Mouse (Mus musculus) adrenal gland, postnatal 36 days (tissue): Measurements from ENCODE around the gene Pnp. TPM values are rescaled to one million over a fixed set of nuclear protein-coding genes. Genes with fewer than 3 reads are reported as not detected.
"Not testable (repeated sequence)": the region's sequence is repeated elsewhere in the genome, so short reads cannot be mapped to it uniquely, and the experiment has no call there.

Experiments used
- DNase-seq, 2 experiments: peaks; one replicate each; pipeline ENCODE4 v3.0.0; 2021; ENCODE audit warnings: mixed read lengths in 1 of 2
- total RNA-seq, 2 experiments: library from RNA; stranded (reverse); gene quantifications; 2 replicates each; pipeline ENCODE4 v1.2.3; 2021

Gene Pnp
- total RNA-seq, 2 experiments from 2014 or later = 43.1 to 45.2 TPM

DNA sequence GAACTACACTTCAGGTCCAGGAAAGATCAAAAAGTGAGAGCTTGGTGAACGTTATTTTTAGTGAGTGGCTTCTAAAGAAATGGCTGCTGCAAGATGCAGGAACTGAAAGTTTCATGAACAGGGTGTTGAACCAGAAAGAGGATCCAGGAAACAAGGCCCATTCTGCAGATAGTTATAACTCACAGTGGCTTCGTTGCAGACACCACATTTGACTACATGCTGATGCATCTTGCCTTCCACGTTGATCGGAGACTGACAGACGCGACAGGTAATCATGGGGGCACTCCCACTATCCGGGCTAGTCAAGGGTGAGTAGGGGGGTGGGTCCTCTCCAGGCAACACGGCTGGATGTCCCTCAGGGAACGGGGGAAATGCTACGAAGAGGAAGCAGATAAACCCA, 931 bp upstream of the Pnp start:
- DNase-seq = no peak

GRCm38 (mm10) chr14:50930377-50930753, 517 bp upstream of the Pnp start:
- DNase-seq = peak in 1 of 2 experiments; percentile 71

DNA sequence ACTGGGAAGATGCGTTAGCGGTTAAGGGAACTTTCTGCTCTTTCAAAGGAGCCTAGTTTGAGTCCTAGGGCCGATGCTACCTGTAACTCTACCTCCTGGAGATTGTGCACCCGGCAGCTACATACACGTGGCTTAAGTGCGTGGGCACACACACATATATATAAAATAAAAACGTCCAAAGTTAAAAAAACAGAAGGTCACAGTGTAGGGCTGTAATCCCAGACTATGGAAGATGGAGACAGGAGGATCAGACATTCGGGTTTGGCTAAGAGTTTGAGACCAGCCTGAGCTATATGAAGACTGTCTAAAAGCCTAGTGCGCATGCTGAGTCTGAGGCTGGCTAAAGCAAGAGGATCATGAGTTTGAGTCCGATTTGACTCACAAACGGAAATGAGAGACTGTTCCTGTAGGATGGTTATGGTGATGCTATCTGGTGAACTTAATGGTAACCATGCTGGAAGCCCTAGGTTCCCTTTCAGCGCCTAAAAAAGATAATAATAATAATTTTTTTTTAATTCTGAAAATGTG, 675 bp downstream of the Pnp start:
- DNase-seq = no peak

DNA sequence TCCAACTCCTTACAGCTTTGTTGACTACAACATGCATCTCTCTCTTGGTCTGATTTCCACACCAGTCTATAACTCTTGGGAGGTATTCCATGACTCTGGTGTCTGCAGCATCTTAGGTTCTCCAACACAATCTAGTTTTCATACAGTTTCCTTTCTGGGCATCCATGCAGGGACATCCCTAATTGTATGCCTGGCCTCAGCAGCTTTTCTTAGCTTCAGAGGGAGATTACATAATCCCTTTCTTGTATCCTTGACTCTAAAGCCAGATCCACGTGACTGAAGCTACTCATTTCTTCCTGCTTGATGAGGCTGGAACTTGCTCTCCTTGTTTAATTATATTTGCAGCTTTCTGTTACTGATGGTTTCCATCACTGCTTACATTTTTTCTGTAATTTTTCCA, 5.8 kb downstream of the Pnp start:
- DNase-seq = no peak

- no peak for DNase-seq
These were observed 7.4 kb downstream of the Pnp start for GRCm38 (mm10) chr14:50938119-50938908.

GRCm38 (mm10) chr14:50938940-50939339, 8.1 kb downstream of the Pnp start:
- DNase-seq = no peak

DNA sequence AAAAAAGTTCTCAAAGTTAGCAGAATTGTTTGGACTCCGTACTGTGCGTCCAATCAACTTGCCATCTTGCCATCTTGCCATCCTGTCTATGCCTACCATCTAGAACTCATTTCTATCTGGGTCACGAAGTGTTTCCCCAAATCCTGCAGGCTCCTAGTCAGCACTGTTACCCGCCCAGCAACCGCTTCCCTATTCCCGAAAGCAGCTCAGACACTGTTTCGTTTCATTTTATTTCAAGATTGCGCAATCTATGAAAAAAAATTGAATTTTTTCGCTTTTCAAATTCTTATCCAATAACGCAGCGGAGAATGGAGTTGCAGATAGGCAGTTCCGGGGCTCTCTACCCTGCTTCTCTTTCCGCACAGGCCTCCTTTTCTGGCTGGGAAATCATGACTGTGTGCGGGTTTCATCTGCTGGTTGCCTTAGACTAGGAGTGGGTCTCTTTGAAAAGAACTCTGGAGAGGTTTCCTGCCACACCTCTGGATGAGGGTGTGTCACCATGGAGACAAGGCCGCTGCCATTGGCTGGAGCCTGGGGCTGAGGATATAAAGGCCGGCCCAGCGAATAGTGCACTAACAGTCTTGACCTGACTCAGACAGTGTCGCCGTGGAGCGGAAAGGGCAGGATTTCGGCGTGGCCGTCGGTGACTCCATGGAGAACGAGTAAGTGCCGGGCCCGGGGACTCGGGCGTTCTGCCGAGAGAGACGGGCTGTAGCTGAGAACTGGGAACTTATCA, 13.2 kb downstream of the Pnp start, which contains the start of gene Gm49342:
TSS of gene Gm49342 (plus strand) at position 586 of the 736 bp plus-strand sequence.
- DNase-seq = peak; percentile 95 to 98

GRCm38 (mm10) chr14:50944668-50945033, 13.8 kb downstream of the Pnp start:
- not testable (repeated sequence) for DNase-seq

DNA sequence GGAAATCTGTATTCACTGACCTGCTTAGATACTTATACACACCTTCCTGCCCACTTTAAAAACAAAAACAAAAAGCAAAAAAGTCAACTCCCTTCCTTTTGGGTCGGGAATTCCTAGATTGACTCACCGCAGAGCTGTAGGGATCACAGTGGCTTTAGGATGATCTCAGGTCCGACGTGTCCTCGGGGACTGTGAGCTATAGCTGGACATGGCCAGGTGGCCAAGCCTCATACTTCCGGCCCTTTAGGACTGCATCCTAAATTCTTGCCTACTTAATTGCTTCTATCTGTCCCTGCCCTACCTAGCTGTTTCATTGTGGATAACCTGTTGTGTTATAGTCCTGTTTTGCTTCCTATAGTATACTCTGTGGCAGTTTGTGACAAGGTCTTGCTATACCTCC, 14.2 kb downstream of the Pnp start:
- not testable (repeated sequence) for DNase-seq

DNA sequence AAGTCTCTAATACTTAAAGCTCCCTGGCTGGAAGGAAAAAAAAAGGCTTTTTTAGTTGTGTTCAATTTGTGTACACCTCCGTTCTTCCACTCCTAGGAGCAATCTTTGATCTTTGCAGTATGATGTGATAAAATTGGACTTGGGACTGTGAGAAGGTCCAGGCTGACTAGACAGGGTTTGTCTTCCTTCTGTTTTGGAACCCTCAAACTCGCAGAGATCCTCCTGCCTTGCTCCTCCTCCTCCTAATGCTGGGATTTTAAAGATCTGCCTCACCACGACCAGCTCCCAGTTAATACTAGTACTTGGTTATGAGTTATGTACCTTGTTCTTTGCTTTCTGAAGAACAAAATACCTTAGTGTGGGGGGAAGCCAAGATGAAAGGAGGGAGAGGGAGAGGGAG, 14.6 kb downstream of the Pnp start:
- DNase-seq = not testable (repeated sequence)

DNA sequence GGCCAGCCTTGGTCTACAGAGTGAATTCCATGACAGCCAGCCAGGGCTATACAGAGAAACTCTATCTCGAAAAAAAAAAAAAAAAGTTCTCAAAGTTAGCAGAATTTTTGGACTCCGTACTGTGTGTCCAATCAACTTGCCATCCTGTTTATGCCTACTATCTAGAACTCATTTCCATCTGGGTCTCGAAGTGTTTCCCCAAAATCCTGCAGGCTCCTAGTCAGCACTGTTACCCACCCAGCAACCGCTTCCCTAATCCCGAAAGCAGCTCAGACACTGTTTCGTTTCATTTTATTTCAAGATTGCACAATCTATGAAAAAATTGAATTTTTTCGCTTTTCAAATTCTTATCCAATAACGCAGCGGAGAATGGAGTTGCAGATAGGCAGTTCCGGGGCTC, 24.6 kb downstream of the Pnp start:
- no peak for DNase-seq

DNA sequence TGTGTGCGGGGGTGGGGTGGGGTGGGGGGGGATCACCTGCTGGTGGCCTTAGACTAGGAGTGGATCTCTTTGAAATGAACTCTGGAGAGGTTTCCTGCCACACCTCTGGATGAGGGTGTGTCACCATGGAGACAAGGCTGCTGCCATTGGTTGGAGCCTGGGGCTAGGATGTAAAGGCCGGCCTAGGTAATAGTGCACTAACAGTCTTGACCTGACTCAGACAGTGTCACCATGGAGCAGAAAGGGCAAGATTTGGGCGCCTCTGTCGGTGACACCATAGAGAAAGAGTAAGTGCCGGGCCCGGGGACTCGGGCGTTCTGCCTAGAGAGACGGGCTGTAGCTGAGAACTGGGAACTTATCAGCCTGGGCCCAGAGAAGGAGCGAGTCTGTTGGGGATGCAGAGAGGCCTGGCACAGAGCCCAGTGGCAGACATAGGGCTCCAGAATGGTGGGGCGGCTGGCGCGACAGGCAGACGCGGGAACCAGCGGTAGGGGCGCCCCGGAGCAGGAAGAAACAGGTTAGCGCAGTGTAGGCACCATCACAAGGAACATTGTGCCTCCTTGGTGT, 25.1 kb downstream of the Pnp start, which contains the start of gene Pnp2:
TSS of gene Pnp2 (plus strand) at position 51 of the 567 bp plus-strand sequence.
- DNase-seq = peak; percentile 48 to 62

DNA sequence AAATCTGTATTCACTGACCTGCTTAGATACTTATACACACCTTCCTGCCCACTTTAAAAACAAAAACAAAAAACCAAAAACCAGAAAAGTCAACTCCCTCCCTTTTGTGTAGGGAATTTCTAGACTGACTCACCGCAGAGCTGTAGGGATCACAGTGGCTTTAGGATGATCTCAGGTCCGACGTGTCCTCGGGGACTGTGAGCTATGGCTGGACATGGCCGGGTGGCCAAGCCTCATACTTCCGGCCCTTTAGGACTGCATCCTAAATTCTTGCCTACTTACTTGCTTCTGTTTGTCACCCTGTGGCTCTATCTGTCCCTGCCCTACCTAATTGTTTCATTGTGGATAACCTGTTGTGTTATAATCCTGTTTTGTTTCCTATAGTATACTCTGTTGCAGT, 25.8 kb downstream of the Pnp start:
- not testable (repeated sequence) for DNase-seq

DNA sequence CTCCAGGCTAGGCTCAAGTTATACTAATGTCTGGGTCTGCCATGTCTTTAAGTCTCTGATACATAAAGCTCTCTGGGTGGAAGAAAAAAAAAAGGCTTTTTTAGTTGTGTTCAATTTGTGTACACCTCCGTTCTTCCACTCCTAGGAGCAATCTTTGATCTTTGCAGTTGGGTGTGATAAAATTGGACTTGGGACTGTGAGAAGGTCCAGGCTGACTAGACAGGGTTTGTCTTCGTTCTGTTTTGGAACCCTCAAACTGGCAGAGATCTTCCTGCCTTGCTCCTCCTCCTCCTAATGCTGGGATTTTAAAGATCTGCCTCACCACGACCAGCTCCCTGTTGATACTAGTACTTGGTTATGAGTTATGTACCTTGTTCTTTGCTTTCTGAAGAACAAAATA, 26.3 kb downstream of the Pnp start:
- not testable (repeated sequence) for DNase-seq

DNA sequence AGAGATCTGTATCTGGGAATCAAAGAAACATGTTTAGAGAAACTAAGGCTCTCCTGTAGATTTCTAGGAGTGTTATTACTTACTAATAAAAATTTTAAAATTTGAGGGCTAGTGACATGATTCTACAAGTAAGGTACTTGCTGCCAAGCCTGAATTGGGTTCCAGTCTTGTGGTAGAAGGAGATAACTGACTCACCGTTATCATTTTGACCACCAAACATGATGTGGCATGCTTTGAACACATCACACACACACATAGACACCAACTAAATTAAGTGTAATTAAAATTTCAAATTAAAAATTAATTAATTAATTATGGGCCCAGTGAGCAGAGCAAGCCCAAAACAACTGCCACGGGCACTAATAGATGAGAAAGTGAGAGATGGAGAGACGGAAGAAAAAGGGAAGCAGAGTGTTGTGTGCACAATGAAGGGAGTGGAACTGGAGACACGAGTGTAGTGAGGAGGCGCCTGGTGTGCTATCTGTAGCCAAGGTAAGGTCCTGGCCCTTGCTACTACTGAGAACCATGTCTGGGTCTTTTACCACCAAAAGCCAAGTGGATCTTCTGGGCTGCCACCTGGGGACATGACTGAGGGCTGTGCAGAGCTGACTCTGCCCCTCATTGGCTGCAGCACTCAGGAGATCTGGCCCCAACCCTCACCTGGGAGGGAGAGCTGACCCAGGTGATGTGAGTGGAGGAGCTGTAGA, 27.6 kb downstream of the Pnp start:
- not testable (repeated sequence) for DNase-seq

DNA sequence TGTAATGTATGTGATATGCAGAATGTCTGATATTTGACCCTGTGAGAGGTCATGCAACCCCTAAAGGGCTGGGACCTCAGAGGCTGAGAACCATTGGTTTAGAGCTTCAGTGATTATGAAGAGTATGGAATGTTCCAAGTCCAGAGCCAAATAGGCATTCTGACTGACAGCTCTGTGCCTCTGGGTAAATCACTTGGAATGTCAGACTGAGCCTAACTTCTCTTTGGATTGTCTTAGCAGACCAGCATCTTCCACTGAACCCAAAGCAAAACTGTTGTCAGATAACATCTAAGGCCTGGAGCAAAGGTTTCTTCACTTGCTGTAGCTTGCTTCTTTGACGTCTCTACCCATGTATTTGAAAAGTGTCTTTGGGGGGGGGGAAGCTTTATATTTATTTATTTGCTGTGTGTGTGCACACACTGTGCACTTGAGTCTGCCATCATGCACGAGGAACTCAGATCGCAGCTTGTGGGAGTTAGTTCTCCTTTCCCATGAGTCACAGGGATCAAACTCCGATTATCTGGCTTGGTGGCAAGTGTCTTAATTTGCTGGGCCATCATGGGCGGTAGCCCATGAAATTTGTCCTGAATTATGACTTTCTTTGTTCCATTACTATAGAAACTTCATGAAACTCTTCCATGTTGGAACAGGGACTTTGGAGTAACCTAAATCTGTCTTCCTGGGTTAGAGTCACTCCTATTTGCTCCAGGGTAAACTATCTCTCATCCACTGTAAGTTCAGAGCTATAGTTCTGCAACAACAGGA, 37.5 kb downstream of the Pnp start:
- DNase-seq = no peak

- no peak for DNase-seq
These were observed 38.2 kb downstream of the Pnp start for GRCm38 (mm10) chr14:50969041-50969440.

GRCm38 (mm10) chr14:50969558-50970544, 39.0 kb downstream of the Pnp start:
- peak in 1 of 2 experiments; percentile 11 for DNase-seq

GRCm38 (mm10) chr14:50970822-50971221, 39.9 kb downstream of the Pnp start:
- no peak for DNase-seq

GRCm38 (mm10) chr14:50973054-50973453, 42.2 kb downstream of the Pnp start:
- not testable (repeated sequence) for DNase-seq
